Mouse (Mus musculus) lung, postnatal 0 days (tissue): ENCODE measurements around the gene Pgpep1.

Experiments used
- CTCF ChIP-seq: IDR thresholded peaks from 2 replicates; pipeline ENCODE4 v1.5.1; 2016; ENCODE audit warnings: antibody characterized with exemption, mild to moderate bottlenecking
- EP300 ChIP-seq: IDR thresholded peaks from 2 replicates; pipeline ENCODE4 v1.6.1; 2016; ENCODE audit warnings: antibody characterized with exemption, mild to moderate bottlenecking, control low read depth

DNA sequence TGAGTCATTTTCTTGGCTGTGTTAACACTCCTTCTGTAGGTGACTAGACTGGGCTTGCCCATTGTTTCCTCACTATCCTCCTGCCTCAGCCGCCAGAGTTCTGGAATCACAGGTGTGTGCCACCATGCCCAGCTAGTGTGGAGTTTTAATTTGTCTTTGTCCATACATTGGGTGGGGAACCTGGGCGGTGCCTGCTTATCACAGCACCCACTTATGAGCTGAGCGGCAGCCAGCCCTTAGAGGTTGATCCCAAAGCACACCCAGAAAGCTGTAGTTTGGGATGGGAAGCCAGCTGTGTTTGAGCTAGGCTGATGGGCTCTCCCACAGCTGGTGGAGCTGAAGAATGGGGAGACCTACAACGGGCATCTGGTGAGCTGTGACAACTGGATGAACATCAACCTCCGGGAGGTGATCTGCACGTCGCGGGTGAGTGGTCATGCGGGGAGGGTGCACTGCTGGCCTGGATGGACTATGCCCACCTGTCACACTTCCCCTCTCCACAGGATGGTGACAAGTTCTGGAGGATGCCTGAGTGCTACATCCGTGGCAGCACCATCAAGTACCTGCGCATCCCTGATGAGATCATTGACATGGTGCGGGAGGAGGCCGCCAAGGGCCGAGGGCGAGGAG is 17.4 kb upstream of the Pgpep1 start:
- TF ChIP-seq EP300 (no peak), CTCF (no peak)
